Mouse (Mus musculus): ENCODE results near the gene Zpr1.

Zpr1 gene

DNA sequence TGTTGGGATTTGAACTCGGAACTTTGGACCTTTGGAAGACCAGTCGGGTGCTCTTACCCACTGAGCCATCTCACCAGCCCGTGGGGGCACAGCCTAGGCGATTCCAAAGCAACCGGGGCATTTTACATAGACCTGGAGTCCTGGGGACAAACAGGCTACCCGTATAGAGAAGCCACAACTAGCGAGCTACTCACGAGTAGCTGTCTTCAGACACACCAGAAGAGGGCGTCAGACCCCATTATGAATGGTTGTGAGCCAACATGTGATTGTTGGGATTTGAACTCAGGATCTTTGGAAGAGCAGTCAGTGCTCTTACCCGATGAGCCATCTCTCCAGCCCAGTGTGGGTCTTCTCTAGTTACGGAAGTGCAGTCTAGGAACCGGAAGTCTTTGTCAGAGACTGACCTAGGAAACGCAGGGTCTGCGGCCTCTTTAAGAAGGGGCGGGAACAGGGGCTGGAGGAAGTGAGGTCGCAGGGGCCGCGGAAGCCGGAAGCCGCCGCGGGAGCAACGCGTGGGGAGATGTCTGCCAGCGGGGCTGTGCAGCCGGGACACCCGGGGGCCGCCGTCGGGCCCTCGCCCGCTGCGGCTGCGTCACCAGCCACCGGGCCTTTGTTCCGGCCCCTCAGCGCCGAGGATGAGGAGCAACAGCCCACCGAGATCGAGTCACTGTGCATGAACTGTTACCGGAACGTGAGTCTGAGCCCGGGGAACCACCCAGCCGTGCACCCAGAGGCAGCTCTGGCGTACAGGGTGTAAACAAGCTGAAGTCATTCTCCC is at the start of gene Zpr1:
Zpr1 (plus strand) TSS at position 388 of the 778 bp plus-strand sequence.
- in situ Hi-C loops (cut with MboI; ENCODE audit: low pct_unique_long_range_greater_than_20kb in 1 of 2, low sequenced_read_pairs in 2 of 2, unreplicated experiment in 1 of 2) = no loop called here

DNA sequence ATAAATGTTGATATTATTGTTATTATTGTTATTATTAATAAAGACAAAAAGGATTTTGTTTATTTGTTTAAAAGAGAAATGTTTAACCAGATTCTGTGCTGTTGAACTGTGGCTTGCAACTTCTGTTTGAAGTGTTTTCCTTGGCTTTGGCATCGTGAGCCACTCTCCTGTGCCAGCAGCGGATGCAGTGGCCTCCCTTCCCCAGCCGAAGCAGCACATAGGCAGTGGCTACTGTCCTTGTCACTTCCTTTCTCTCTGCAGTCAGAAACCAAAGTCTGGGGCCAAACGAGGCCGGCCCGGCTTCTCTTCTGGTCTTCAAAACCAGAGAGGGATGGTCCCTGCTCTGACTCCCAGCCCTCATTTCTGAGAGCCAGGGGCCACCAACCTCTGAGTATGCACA is 49.8 kb upstream of the Zpr1 start:
- in situ Hi-C loops (cut with MboI; ENCODE audit: low pct_unique_long_range_greater_than_20kb in 1 of 2, low sequenced_read_pairs in 2 of 2, unreplicated experiment in 1 of 2) = no loop called here

DNA sequence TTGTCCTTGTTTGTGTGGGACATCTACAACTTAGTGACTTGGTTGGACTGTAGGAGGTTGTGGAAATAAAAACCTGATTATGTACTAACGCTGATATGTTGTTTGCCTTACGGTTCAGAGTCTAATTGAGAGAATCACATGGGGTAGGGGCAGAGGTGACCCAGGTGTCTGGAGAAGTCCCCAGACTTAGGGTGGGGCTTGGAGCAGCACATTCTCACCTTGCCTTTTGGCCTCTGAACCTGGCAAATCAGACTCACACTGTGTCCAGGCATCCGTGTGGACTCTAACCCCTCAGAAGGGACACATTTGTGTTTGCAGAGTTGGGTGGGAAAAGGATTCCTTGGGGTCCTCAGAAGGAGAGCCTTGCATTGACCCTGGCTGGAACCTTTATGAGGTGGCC is 48.8 kb upstream of the Zpr1 start:
- in situ Hi-C loops (cut with MboI; ENCODE audit: low pct_unique_long_range_greater_than_20kb in 1 of 2, low sequenced_read_pairs in 2 of 2, unreplicated experiment in 1 of 2) = no loop called here

DNA sequence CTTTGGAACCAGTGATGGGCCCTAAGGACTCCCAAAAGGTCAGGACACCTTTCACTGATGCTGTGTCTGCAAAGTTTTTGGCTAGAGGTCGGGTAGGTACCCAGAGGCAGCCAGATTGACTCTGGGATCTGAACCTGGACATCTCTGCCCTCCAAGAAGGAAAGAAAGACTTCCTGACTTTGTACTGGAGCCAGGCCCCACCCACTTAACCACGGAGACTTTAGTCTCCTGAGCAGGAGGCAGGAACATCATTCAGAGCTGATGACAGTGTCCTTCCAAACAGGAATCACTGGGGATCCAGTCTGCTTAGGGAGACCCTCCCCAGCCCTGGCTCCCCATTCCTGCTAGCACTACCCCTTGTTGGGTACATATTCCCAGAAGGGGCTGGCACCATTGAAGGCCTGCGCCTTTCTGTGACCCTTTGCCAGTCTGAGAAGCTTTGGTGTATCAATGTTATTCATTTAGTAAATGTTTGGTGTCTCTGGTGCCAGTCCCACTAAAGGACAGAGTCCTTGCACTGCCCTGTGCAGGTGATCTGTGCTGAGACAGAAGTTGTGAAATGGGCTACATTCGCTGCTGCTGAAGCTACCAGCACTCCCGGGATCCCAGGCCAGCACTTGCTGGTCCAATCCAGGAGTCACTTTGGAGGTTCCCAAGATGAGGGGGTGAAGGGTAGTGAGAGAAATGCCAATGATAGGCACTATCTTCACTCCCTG is 47.8 kb upstream of the Zpr1 start:
- in situ Hi-C loops (cut with MboI; ENCODE audit: low pct_unique_long_range_greater_than_20kb in 1 of 2, low sequenced_read_pairs in 2 of 2, unreplicated experiment in 1 of 2) = no loop called here

DNA sequence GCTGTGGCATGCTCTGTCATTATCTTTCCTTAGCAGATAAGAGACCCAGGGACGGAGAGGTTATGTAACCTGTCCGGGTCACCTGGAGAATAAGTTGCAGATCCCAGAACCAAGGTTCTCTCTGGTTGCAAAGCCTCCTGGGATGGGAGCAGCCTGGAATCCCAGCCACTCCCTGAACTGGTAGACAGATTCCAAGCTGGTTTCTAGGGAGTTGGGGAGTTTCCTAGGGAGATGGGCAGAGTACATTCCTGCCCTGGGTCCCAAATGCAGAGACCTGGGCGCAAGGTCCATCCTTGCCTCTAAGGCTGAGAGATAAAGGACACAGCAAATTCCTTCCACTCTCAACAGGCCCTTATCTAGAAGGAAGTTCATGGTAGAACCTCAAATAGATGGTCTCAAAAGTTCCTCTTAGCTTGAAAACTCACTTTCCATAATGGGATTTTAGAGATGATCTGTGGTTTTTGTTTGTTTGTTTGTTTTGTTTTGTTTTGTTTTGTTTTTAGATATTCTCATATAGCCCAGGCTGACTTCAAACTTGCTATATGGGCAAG is 45.7 kb upstream of the Zpr1 start:
- in situ Hi-C loops (cut with MboI; ENCODE audit: low pct_unique_long_range_greater_than_20kb in 1 of 2, low sequenced_read_pairs in 2 of 2, unreplicated experiment in 1 of 2) = no loop called here

DNA sequence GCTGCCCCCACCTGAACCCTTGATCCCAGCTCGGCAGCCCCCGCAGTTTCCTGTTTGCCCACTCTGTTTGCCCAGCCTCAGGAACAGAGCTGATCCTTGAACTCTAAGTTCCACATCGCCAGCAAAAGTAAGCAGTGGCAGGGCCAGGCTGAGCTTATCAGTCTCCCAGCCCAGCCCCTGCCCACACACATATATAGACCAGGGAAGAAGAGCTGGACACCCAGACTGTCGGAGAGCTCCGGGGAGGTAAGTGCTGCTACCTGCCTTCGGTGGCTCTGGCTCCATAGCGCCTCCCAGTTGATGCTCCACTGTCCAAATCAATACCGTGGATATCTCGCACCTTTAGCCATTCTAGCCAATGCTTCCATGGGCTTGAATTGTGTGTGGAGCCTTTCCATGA is 44.4 kb upstream of the Zpr1 start, which contains the start of gene Apoa1:
Apoa1 (plus strand) TSS at position 90 of the 400 bp plus-strand sequence.
- in situ Hi-C loops (cut with MboI; ENCODE audit: low pct_unique_long_range_greater_than_20kb in 1 of 2, low sequenced_read_pairs in 2 of 2, unreplicated experiment in 1 of 2) = no loop called here

DNA sequence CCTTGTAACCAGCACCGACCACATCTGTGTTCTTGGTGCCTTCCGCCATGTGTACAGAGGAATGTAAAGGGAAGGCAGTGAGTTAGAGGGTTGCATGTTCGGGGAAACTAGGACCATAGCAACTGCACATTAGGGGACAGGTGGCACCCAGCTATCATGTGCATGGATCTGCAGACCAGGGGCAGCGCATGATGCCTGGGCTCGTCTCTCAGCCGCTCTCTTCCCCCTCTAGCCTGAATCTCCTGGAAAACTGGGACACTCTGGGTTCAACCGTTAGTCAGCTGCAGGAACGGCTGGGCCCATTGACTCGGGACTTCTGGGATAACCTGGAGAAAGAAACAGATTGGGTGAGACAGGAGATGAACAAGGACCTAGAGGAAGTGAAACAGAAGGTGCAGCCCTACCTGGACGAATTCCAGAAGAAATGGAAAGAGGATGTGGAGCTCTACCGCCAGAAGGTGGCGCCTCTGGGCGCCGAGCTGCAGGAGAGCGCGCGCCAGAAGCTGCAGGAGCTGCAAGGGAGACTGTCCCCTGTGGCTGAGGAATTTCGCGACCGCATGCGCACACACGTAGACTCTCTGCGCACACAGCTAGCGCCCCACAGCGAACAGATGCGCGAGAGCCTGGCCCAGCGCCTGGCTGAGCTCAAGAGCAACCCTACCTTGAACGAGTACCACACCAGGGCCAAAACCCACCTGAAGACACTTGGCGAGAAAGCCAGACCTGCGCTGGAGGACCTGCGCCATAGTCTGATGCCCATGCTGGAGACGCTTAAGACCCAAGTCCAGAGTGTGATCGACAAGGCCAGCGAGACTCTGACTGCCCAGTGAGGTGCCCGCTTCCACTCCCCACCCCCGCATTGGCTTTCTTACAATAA is 43.1 kb upstream of the Zpr1 start:
- in situ Hi-C loops (cut with MboI; ENCODE audit: low pct_unique_long_range_greater_than_20kb in 1 of 2, low sequenced_read_pairs in 2 of 2, unreplicated experiment in 1 of 2) = loop anchor here in 1 of 2 experiments (10.0 kb wide), 1 partner anchor 225 kb away; no protein-coding TSS in a partner anchor

DNA sequence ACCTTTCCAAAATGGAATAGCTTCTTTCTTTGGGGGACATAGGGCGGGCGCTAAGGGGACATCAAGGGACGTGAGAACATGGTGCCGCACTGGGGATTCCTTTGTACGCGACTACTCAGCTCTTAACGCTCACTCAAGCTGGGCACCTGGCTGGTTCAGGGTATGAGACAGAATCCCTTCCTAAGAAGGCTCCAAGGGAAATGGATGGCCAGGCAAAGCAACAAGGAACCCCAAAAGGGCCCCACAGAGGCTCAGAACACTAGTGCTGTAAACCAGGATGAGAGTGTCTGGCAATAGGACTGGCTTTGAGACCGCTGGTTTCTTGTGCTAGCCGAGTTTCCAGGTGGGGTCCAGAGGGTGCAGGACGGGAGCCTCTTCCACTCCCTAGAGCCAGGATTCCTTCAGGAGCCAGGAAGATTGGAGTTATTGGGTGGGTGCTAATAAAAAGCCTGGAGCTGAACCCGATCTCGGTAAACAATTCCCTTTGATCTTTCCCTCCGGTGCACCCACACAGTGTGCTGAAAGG is 42.4 kb upstream of the Zpr1 start:
- in situ Hi-C loops (cut with MboI; ENCODE audit: low pct_unique_long_range_greater_than_20kb in 1 of 2, low sequenced_read_pairs in 2 of 2, unreplicated experiment in 1 of 2) = loop anchor here in 1 of 2 experiments (10.0 kb wide), 1 partner anchor 226 kb away; no protein-coding TSS in a partner anchor

DNA sequence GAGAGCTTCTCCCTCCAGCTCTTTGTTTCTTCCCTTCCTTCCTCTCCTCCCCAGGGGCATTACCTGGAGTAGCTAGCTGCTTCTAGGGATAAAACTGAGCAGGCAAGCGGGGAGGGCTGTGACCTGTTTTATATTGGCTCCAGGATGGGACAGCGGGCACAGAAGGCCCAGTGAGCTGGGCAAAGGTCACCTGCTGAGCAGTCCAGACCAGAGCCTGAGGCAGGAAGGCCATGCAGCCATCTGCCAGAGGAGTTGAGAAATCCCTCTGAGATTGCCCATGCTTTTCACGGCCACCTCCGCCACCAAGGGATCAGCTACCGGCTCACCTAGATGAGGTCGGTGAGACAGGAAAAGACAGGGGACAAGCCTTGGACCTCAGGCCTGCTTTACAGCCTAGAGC is 37.7 kb upstream of the Zpr1 start:
- in situ Hi-C loops (cut with MboI; ENCODE audit: low pct_unique_long_range_greater_than_20kb in 1 of 2, low sequenced_read_pairs in 2 of 2, unreplicated experiment in 1 of 2) = loop anchor here in 1 of 2 experiments (10.0 kb wide), 1 partner anchor 230 kb away; no protein-coding TSS in a partner anchor

DNA sequence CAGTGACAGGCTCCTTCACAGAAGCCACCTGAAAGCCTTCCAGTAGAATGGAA is 37.4 kb upstream of the Zpr1 start, which contains the start of gene Apoc3:
Apoc3 (minus strand) TSS at position 41 of the 53 bp plus-strand sequence.
- in situ Hi-C loops (cut with MboI; ENCODE audit: low pct_unique_long_range_greater_than_20kb in 1 of 2, low sequenced_read_pairs in 2 of 2, unreplicated experiment in 1 of 2) = loop anchor here in 1 of 2 experiments (10.0 kb wide), 1 partner anchor 231 kb away; no protein-coding TSS in a partner anchor

DNA sequence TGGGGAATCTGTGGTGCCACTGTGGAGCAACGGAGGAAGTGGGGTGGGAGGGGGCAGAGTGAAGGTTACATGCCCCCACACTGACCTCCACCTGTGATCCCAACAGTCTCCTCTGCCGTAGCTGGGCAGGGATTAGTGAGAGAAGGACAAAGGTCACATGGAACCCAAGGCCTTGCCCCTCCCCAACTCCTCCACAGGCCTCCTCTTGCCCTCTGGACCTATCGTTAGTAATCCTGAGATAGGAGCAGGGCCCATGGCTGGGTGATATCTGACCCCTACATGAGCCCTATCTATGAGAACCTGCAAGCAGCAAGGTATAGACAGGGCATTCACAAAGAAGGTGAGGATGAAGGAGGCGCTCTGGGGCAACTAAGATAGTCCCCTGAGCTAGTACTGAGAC is 37.2 kb upstream of the Zpr1 start:
- in situ Hi-C loops (cut with MboI; ENCODE audit: low pct_unique_long_range_greater_than_20kb in 1 of 2, low sequenced_read_pairs in 2 of 2, unreplicated experiment in 1 of 2) = loop anchor here in 1 of 2 experiments (10.0 kb wide), 1 partner anchor 231 kb away; no protein-coding TSS in a partner anchor

DNA sequence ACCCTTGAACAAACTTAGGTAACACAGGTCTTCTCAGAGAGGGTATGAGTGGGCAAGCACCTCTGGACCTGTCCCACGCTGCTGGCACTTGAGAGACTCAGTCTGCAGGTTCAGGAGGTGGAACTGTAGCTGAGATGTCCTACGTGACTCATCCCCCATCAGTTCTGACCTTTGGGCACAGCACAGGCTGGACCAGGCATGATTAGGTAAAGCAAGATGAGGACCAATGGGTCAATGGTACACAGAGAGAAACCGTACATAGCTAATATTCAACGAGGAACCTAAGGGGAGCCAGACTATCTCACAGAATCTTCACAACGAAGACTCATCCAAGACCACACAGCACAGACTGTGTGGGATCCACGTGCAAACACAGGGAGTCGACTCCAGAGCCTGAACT is 34.0 kb upstream of the Zpr1 start:
- in situ Hi-C loops (cut with MboI; ENCODE audit: low pct_unique_long_range_greater_than_20kb in 1 of 2, low sequenced_read_pairs in 2 of 2, unreplicated experiment in 1 of 2) = loop anchor here in 1 of 2 experiments (10.0 kb wide), 1 partner anchor 234 kb away; no protein-coding TSS in a partner anchor

DNA sequence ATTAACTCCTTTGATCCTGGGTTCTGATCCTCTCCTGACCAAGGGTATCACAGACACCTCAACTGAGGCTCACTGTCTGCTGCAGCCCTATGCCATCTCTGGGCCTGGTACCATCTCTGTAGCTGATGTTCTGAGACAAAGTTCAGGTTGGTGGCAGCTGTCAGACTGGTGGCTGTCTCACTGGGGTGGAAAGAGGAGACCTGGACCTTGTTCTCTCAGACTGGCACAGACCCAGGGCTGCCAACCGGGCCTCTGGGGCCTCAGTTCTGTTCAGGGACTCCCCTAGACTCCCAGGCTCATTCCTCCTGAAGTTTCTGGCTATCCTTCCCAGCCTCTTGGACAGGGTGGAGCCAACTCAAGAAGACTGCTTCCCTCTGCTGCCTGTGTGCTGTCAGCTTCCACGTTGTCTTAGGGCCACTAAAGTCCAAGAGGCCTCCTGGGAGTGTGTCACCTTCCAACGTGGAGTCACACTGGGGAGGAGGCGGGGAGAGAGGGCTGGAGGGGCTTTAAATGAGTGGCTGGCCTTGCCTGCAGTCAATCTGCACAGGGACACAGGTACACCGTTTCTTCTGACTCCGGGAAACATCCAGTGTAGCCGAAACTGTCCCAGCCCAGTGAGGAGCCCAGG is 32.2 kb upstream of the Zpr1 start, which contains the start of gene Apoa4:
Apoa4 (plus strand) TSS at position 171 of the 628 bp plus-strand sequence.
- in situ Hi-C loops (cut with MboI; ENCODE audit: low pct_unique_long_range_greater_than_20kb in 1 of 2, low sequenced_read_pairs in 2 of 2, unreplicated experiment in 1 of 2) = no loop called here

DNA sequence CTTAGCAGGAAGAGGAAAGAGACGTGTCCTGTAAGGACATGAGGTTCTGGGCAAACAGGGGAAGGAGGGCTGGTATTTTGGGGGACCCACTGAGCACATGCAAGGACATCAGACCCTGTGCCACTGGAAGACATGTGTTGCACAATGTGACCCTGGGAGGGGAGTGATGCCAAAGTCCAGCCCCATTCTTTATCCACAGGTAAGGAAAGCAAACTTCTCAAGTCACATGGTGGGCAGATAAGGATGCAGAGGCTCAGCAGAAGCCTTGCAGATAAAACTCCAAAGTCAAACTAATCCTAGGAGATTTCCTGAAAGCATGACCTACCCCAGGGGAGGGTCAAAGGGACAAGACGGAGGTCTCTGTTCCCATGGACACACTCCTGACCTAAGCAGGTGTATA is 31.0 kb upstream of the Zpr1 start:
- in situ Hi-C loops (cut with MboI; ENCODE audit: low pct_unique_long_range_greater_than_20kb in 1 of 2, low sequenced_read_pairs in 2 of 2, unreplicated experiment in 1 of 2) = no loop called here

DNA sequence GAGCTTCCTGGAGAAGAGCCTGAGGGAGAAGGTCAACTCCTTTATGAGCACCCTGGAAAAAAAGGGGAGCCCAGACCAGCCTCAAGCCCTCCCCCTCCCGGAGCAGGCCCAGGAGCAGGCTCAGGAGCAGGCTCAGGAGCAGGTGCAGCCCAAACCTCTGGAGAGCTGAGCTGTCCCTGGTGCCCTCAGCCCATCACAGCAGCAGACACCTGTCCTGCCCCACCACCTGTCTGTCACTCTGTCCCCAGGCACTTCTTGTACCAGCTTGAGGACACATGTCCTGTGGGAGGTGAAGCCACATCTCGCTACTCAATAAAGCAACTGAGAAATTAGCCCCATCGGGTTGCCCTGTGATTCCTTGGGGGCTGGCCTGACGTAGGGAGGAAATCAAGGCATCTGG is 29.7 kb upstream of the Zpr1 start:
- in situ Hi-C loops (cut with MboI; ENCODE audit: low pct_unique_long_range_greater_than_20kb in 1 of 2, low sequenced_read_pairs in 2 of 2, unreplicated experiment in 1 of 2) = no loop called here

DNA sequence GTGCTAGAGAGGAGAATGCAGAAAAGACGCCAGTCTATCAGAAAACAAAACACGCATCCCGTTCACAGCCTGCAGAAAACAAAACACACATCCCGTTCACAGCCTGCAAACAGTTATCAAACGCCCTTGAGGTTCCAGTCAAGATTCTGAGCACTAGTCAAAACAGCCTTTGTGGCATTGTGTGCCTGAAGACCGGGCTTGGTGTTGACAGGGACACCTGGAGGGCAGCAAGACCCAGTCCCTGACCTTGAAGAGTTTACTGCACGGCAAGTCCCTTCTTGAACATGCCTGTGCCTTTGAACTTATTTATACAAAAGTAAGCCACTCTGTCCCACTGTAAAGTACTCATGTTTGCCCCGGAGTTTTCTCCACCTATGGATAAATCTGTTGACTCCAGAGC is 29.3 kb upstream of the Zpr1 start:
- in situ Hi-C loops (cut with MboI; ENCODE audit: low pct_unique_long_range_greater_than_20kb in 1 of 2, low sequenced_read_pairs in 2 of 2, unreplicated experiment in 1 of 2) = no loop called here

DNA sequence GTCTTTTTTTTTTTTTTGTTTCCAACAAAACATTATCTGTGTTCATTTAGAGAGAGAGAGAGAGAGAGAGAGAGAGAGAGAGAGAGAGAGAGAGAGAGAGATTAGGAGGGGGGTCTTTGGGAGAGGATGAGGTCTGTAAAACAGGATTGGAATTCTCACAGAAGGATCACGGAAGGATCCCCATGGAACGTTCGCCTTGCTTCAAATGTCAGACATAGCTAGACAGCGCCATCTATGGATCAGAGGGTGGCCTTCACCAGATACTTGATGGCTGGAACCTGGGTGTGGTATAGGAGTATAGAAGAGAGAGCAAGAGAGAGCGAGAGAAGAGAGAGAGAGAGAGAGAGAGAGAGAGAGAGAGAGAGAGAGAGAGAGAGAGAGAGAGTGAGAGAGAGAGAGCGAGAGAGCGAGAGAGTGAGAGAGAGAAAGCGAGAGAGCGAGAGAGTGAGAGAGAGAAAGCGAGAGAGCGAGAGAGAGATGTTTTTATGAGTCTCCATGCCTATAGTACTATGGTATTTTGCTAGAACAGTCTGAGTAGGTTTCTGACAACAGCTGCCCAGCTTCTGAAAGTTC is 26.0 kb upstream of the Zpr1 start:
- in situ Hi-C loops (cut with MboI; ENCODE audit: low pct_unique_long_range_greater_than_20kb in 1 of 2, low sequenced_read_pairs in 2 of 2, unreplicated experiment in 1 of 2) = no loop called here

DNA sequence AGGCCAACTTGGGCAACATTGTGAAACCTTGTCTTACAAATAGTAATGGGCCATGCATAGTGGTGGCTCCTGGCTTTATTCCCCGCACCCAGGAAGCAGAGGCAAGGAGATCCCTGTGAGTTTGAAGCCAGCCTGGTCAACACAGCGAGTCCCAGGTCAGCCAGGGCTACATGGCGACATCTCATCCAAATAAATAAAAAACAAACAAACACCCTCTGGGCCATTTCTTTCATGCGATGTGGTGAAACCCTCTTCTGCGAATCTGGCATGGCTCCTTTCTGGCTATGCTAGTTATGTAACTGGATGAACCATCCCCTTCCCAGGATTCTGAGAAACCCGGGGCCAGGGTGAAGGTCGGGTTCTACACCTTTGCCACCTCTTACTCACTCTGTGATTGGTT is 16.7 kb upstream of the Zpr1 start:
- in situ Hi-C loops (cut with MboI; ENCODE audit: low pct_unique_long_range_greater_than_20kb in 1 of 2, low sequenced_read_pairs in 2 of 2, unreplicated experiment in 1 of 2) = no loop called here

All from mouse embryonic stem cell (cell line).